Mouse (Mus musculus): Measurements from ENCODE around the gene St6galnac1.
"Not testable (repeated sequence)": the region's sequence is repeated elsewhere in the genome, so short reads cannot be mapped to it uniquely, and the experiment has no call there.

Gene St6galnac1

DNA sequence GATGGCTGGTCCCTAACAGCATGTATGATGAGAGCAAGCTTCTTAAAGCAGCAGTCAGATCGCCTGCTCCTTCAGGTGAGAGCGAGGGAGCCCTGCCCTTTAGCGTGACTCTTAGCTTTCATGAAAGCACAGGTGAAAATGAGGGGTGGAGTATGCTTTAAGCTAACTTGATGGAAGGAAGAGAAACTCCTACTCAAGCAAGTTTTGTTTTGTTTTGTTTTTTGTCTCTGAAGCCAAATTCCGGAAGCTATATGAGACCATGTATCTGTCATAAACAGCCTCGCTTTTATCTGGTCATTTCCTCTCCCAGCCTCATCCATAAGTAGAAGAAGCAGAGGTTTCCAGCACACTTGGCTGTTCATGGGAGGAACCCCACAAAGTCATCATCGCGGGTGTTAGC lies at the start of gene St6galnac1:
Gene St6galnac1, minus strand, starts transcription at position 101 of the 400 bp plus-strand sequence.
- no peak for DNase-seq

DNA sequence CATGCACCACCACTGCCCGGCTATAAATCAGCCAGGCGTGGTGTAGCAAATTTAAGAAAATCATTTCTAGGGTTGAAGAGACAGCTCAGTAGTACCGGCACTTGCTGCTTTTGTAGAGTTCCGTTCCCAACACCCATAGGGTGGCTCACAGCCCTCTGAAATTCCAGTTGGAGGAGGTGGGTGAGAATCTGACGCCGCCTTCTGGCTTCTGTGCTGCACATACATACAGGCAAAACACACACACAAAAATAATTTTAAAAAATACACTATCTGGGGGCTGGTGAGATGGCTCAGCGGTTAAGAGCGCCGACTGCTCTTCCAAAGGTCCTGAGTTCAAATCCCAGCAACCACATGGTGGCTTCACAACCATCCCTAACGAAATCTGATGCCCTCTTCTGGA lies 48.6 kb upstream of the St6galnac1 start:
- not testable (repeated sequence) for DNase-seq

DNA sequence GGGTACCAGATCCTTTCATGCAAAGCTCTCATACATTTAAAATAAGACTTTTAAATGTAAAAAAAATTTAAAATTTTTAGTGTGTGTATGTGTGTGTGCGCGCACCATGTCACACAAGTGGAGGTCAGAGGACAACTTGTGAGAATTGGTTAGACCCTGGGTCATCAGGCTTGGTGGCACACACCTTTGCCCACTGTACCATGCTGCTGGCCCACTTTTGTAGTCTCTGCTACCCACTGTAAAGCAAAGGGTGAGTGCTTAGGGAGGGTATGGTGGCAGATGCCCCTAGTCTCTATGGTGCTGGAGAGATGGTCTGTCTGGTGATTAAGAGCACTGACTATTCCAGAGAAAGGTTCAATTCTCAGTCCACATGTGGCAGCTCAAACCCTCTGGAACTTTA lies 47.9 kb upstream of the St6galnac1 start:
- DNase-seq: no peak

DNA sequence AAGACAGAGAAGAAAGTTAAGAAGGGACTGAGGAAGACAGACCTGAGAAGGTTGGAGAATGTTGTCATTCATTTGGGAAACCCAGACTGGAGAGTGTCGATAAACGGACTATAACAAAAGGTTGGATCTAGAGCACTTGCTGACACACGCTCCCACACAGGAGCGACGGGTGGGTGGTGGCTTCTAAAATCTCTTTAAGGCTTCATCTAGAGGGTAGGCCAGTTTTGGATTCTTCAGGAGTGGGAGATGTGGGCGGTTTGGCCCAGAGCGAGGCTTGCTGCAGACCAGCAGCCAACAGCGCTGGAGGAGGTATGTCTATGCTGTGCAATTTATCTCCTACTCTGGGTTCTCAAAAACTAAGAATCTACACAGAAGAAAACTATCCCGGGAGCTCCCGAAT lies 47.3 kb upstream of the St6galnac1 start:
- no peak for DNase-seq

DNA sequence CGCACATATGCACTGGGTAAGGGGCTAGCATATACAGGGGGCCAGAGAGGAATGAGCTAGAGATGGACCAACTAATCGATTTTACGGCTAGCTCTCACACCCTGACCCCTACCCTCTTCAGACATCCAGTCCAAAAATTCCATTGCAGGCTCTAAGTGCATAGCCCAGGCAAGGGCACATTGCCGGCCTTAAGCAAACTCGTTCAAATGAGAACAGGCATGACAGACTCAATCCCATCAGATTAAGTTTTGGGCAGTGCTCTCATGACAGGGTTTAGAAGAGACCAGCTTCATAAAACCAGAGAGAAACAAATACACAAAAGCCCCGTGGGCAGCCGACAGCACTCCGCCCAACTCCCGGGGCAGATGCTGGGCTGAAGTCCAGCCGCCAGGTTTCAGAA lies 46.9 kb upstream of the St6galnac1 start:
- no peak for DNase-seq

DNA sequence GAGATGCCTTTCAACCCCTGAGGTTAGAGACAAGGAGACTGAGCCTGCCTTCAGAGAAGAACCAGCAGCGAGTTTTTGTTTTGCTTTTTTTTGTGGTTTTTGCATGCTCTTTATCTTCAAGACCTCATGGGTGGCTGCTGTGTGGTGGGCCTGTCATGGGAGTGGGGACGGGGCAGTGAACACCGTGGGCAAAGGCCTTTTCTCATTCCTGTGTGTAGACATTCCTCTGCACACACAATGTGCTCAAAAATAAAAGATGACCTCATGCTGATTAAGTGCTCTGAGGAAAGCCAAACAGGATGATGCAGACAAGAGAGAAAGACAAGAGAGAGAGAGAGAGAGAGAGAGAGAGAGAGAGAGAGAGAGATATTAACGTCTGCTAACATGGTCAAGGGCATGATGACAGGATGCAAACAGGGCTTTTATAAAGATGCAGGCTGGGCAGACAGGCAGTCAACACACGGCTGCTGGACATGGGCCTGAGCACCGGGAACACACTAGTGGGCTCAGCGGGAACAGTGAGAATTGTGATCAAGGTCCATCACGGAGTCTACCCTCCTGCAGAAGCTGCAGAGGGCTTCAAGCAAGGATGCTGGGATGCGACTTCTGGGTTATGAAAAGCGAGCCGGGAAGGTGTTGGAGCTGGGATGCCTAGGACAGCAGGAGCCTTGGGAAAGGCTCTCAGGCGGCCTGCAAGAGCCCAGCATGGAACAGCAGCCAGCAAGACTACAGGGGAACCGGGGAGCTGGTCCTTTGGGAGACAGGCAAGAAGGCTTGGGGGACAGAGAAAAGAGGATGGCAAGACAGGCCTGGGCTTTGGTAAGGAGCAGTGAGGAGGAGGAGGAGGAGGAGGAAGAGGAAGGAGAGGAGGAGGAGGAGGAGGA lies 46.0 kb upstream of the St6galnac1 start:
- no peak for DNase-seq

DNA sequence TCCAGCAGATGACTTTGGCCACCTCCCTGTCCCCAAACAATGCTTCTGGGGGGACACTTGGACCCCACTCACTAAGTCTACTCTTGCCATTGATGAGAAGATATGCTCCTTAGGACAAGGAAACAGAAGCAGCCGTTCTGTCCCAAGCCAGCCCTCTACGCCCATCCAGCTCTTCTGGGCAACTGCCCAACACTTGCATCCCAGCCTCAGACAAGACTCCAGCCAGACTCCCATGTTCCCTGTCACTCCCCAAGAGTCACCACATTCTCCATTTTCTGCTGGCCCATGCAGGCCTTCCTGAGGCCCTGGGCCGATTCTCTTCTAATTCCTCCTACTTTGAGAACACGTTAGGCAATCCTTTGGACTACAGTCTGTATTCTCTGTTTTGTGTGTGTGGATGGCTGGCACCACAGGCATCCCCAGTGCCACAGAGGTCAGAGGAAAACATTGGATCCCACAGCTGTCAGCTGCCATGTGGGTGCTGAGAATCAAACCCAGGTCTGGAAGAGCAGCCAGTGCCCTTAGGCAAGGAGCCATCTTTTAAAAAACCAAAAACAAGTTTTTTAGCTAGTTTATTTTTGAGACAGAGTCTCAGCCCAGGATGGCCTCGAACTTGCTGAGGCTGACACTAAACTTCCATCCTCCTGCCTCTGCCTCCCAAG lies 44.8 kb upstream of the St6galnac1 start:
- DNase-seq: peak; percentile 58

DNA sequence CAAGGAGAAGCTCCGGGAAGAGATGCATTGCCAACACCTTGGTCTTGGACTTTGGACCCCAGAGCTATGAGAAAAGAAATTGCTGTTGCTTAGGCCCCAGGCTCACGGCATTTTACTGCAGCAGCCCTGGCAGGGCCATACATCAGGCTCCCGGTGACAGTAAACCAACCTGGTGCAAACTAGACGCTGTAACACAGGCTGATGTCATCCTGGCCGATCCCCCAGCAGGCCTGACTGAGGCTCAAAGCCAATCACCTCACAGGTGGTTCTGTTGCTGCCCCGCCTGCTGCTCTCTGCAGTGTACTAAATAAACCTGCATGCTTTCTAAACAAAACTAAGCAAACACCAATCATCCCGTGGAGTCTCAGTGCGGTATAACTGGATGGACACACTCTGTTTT lies 43.4 kb upstream of the St6galnac1 start:
- DNase-seq: no peak

DNA sequence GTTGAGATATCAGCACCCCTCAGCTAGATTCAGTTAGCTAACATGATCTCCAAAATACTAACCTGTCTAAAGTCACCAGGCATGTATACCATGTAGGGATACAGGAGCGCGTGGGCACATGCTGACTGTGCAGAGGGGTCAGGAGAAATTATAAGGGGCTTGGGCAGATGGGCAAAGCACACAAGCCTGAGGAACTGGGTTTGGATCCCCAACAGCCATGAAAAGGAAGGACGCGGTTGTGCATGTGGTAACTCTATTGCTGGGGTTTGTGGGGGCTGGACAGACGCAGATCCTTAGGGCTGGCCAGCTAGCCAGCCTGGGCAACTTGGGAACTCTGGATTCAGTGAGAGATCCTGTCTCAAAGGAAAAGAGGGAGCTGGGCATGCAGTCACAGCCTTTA lies 42.3 kb upstream of the St6galnac1 start:
- no peak for DNase-seq

DNA sequence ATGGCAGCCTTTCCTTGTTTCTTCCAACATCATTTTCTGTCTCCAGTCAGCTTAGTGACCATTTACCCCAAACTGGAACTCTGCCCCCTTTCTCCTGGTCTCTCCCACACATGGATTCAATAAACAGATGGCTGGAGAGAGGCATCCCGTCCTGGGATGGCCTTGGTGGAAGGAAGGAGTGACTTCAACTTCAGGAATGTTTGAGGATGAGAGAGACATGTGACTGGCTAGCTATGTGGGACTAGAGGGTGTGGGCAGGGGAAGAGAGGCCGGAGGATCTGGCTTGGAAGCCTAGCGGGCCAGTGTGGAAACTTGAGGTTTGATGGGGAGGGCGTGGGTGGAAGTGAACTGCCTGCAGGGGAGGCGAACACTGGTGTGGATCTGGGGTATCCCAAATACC lies 41.5 kb upstream of the St6galnac1 start:
- peak; percentile 44 for DNase-seq

DNA sequence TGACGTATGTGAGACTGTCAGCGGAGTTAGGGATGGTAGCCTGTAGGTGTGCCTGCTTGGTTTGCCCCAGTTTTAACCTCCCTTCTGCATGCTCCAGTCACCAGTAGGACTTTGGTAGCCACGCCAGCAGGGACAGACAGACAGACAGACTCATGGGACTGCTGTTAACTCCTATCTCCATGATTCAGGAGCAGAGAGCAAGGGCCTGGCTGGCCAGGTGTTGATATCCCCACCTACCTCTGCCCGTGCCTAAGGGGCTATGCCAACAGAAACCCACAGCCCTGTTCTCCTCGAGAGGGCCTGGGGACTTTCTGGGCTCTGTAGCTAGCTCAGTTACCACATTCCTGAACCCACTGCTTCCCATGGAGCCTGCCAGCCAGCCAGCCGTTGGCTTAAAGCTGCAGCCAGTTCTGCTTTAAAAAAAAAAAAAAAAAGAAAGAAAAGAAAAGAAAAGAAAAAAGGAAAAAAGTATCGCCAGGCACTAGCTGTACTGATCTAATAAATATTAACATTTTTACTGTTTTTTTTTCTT lies 39.6 kb upstream of the St6galnac1 start:
- no peak for DNase-seq

DNA sequence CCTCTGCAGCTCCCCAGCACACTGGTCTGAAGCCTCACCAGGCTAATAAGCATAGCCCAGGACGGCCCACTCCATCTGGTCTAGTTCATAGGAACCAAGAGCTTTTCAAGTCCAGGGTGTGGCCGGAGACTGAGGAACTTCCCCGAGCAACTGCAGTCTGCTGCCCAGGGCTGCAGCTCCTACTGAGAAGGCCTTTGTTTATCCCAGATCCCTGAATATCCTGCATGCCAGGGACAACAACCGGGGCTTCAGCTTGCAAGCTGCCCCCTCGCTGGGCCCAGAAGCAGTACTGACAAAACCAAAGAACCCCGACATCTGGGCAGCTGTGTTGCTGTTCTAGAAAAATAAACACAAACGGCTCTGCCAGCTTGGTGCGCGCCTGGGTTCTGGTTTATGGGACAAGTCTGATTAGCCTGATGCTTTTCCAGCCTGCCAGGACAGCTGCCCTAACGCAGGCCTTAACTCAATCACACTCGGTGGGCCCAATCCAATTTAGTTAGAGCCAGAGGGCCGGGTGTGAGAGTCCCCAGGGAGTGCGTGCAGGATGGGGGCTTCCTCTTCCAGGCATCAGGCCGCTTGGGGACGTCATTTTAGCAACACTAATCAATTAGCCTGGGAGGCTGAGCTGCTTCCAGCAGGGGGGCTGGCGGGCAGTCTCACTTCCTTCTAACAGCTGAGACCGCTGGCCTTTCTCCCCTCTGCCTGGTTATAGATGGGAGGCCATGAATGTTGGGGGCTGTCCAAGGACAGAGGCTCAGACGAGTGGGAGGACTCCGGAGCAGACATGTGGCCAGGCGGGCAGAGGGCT lies 39.0 kb upstream of the St6galnac1 start:
- DNase-seq: peak; percentile 74

DNA sequence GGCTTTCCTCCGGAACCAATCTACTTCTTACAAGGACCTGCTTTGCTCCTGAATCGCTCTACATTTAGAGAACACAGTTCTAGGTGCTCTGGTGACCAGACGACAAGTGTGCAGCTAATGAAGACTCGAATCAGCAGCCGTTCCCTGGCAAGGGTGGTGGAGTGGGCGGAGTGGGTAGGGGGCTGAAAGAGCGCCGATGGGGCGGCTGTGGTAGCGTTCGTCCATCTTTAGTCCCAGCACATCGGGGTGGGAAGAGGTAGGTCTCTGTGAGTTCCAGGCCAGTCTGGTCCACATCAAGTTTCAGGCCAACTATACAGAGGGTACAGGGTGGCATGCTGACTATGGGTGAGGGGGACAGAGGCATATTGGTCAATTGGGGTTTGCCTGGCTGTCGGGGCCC lies 38.3 kb upstream of the St6galnac1 start:
- no peak for DNase-seq

DNA sequence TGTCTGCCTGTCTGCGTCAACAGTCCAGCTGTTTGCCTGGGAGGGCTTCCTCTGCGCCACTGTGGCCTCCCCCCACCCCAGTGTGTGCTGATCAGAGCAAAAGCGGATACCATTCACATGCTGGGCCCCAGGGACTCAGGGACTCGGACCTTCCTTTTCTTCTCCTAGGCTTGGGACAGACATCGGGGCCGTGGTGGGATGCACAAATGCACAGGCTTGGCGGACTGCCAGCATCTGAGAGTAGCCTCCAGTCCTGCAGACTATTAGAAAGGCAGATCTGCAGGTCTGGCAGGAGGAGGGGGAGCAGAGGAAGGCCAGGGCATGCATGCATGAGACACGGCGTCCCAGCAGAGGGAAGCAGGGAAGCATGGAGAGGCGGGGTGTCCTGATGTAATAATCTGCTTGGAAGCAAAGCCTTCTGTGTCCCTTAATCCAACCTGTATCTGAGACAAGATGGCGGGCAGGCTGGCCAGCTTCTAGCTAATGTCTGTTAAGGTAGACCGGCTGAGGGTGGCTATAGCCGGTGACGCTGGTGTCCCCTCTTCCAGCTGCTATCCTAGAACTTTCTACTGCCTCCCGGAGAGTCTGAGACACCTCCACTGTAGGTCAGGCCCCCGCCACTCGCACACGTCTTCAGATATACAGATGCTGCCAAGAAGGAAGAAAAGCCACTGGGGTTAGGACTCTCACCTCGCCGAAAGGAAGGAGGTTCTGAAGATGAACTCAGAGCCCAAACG lies 37.7 kb upstream of the St6galnac1 start:
- DNase-seq: no peak

DNA sequence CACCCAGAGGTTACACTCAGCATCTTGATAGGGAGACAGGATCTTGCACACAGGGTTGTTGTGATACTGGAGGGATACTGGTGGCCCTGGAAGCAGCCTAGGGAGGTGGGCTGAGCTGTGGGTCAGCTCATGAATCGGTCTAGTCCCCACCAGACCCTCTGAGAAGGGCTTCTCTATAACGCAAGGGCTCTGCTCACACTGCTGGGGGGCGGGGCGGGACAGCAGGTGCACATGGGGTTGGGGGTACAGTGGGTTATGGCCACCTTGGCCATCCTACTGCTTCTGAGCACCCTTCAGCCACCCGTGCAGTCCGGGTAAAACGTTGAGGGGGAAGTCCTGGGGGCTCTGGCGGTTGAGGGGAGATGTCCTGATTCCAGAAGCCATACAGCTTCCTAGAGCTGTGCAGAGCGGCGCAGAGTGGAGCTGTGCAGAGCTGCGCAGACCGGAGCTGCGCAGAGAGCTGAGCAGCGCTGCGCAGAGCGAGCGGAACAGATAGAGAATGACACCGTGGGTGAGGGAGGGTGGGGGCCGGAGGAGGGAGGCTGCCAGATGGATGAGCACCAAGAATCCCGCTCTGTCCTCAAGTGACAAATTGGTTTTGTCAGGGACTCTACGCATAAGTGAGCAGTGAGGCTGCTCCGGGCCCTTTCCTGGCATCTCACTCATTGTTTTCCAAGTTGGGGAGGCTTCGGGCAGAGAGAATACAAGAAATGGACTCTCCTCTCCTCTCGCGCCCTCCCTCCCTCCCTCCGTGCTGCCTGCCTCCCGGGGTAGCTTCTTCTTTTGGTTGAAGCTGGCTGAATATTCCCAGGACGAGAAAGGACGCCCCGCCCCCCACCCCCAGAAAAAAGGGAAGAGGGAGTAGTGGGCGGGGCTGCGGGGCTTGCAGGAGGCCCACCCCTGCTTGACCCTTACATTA lies 35.9 kb upstream of the St6galnac1 start:
- peak; percentile 71 for DNase-seq

DNA sequence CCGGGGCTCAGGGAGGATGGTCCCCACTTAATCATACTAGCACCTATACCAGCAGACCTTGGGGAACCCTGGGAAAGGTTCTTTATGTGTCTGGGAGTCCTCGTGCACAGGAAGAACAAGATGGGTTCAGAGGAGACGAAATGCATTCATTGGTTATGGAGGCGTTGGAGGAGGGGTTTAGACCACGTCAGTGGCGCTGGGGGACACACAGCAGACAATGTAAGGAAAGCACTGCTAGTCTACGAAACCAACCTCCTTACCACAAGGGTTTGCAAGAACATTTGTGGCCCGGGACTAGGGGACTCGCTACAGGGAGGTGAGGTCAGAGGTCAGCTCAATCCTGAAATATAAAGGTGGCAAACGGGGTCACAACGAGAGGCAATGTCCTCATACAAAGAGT lies 35.2 kb upstream of the St6galnac1 start:
- DNase-seq: no peak

DNA sequence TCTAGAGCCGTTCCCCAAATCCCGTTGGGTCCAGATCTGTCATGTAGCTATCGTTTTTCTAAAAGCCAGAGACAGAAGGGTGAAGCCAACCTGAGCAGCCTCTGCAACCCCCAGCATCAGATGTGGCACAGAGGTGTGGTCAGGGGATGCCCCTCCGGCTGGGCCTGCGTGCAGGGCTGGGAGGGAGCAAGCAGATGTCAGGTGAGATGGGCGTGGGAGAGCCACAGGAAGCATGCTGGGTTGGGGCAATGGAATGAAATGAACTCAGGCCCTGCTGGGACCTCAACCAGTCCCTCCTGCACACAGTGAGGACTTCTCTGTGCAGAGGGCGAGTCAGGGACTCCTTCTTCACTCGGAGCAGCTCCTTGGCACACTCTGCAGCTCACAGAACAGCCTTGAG lies 34.2 kb upstream of the St6galnac1 start:
- no peak for DNase-seq

DNA sequence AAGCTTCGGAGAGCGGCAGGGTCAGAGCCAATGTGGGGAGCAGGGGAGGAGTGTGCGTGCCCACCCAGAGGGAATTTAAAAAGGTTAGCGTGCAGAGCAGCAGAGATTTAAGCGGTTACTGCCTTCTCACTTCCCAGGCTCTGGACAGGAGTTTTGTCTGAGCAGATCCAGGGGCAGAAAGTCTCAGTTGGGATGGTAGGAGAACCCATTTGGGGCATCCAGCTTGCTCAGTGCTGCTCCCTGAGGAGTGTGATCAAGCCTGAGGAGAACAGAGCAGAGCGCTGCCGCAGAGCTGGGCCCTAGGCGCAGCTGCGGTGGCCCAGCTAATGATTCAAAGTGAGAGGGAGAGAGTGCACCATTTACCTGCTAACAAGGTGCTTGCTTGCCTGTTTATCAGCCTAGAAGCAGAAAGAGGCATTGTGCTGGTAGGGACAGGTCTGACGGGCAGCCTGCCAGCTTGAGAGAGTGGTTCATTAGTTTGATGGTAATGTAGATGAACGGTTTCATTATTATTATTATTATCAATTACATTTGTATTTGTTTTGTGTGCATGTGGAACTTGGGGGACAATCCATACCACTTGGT lies 33.6 kb upstream of the St6galnac1 start:
- DNase-seq: no peak

DNA sequence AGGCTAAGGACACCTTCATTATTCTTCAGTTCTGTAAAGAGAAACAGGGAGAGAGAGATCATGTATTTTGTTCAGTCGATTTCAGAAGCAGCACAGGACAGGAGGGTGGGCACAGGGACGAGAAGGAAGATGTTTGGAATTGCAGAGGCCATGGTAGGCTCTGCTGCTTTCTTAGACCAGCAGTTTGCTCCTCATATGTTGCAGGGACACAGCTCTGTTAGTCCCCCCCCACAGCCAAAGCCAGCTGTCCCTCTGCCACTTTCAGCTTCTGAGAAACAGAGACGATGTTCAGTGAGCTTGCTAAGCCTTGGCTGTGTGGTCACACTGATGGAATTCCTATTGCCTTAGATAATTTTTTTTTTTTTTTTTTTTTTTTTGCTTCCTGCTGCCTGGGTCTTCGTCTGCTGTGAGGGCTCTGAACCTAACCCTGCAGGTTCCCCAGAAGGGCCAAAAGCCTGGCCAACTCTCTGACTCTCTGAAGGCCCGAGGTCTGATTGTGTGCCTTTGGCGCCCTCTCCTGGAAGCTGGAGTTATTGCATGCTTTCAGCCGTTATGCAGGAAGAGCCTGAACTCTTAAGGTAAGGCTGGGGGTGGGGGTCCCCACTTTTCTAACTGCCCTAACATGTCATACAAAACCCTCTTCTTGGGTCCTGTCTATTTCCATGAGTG lies 32.8 kb upstream of the St6galnac1 start:
- peak; percentile 89 for DNase-seq

DNA sequence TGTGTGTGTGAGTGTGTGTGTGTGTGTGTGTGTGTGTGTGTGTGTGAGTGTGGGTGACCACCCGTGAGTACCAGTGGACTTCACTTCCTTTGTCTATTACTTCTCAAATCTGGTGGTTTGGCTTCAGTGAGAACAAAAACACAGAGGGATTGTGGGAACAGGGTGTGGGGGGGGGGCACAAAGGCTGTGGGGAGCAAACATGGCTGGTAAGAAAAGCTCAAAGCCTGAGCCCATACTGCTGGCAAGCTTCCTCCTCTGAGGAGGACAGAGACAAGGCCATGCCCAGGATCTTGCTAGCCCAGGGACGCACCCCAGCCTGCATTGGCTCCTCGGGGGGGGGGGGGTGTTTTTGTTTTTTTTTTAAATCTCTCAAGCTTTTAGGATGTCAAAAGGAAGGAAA lies 32.2 kb upstream of the St6galnac1 start:
- DNase-seq: no peak

Data from lung, postnatal 14 days (tissue).